Comparison of ENCODE assay signal across 8 mouse cellular contexts in the genomic region with DNA sequence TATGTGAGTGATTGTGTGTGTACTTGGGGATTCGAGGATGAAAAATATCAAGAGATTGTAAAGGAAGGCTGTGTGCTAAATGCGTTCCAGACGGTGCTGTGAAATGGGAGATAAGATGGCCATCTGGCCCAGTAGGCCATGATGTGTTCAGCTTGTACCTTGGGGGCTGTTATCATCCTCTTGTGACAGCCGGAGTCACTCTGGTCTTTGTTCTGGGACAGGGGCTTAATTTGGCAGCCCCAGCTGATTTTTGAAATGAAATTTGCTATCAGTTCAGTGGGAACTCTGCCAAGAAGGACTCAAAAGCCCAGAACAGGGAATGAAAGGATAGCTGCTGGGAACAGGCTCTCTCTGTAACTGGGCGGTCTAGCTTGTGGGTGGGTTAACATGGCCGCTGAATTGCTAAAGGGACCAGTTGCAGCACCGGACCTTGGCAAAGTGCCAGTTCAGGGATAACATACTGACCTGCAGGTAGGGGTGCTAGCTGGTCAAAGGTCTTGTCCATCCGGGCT.
A peak's percentile ranks its signal among the peaks of the same experiment; 100 is the strongest.
DNase-seq lines count a peak whose midpoint lies in the region; ATAC-seq and TF ChIP-seq lines count a peak whose summit lies in the region.

No protein-coding gene starts in this region.

- WGBS in lung, embryonic 14.5 days: 34% methylated on average over 8 of the region's 8 CpGs
- 49% methylated on average over 8 of the region's 8 CpGs for WGBS in lung, adult 2 months
- 39% methylated on average over 8 of the region's 8 CpGs for WGBS in forebrain, embryonic 15.5 days
- WGBS in hindbrain, postnatal 0 days: 30% methylated on average over 8 of the region's 8 CpGs
- WGBS in liver, adult 2 months: 37% methylated on average over 8 of the region's 8 CpGs
- 37% methylated on average over 8 of the region's 8 CpGs for WGBS in stomach, embryonic 16.5 days

- peaks cover 29% of the 10 kb centered on the region for H3K4me1 ChIP-seq in lung, embryonic 14.5 days (ENCODE audit: insufficient read depth)
- H3K4me1 ChIP-seq in lung, adult 2 months (ENCODE audit: control insufficient read depth, insufficient read depth, low read length): peaks cover 9% of the 10 kb centered on the region; the same call in 1 of the 2 replicates
- peaks cover 23% of the 10 kb centered on the region for H3K4me1 ChIP-seq in forebrain, embryonic 15.5 days
- H3K4me1 ChIP-seq in hindbrain, postnatal 0 days (ENCODE audit: insufficient read depth, low read length): peaks cover 13% of the 10 kb centered on the region; the same call in 1 of the 2 replicates
- peaks cover 17% of the 10 kb centered on the region for H3K4me1 ChIP-seq in liver, adult 2 months (ENCODE audit: control insufficient read depth, insufficient read depth, low read length)
- peaks cover 47% of the 10 kb centered on the region for H3K4me1 ChIP-seq in stomach, embryonic 16.5 days (ENCODE audit: control insufficient read depth, insufficient read depth, low read length)

- no peak overlapping the region for H3K4me3 ChIP-seq in lung, embryonic 14.5 days (ENCODE audit: low read depth, low read length)
- H3K4me3 ChIP-seq in lung, adult 2 months (replicated peaks; ENCODE audit: extremely low read depth, low read depth, low read length): no peak overlapping the region
- no peak overlapping the region for H3K4me3 ChIP-seq in forebrain, embryonic 15.5 days
- H3K4me3 ChIP-seq in hindbrain, postnatal 0 days (ENCODE audit: low read length): no peak overlapping the region
- H3K4me3 ChIP-seq in liver, adult 2 months (ENCODE audit: insufficient read depth, low read depth, low read length): no peak overlapping the region
- no peak overlapping the region for H3K4me3 ChIP-seq in stomach, embryonic 16.5 days (replicated peaks; ENCODE audit: low read length)

- peak; percentile 96 for DNase-seq in lung, embryonic 14.5 days
- DNase-seq in lung, adult 2 months: no peak
- DNase-seq in hindbrain, postnatal 0 days (ENCODE audit: low spot score): peak; percentile 84
- peak; percentile 62 for DNase-seq in liver, adult 2 months (ENCODE audit: extremely low read depth, low read depth, low spot score)
- no peak for DNase-seq in spleen, postnatal 4 days (ENCODE audit: low spot score in 2 of 2)

- H3K27ac ChIP-seq in lung, embryonic 14.5 days (ENCODE audit: low read depth): peak overlapping the region; percentile 89
- H3K27ac ChIP-seq in forebrain, embryonic 15.5 days (replicated peaks): peak overlapping the region; percentile 84
- H3K27ac ChIP-seq in hindbrain, postnatal 0 days: peak overlapping the region; percentile 82
- peak overlapping the region; percentile 34 for H3K27ac ChIP-seq in liver, adult 2 months (replicated peaks; ENCODE audit: insufficient read depth, low read depth, low read length)
- H3K27ac ChIP-seq in stomach, embryonic 16.5 days (ENCODE audit: low read length): peak overlapping the region; percentile 71

- no peak for TF ChIP-seq CTCF in lung, embryonic 14.5 days (IDR thresholded peaks at IDR 0.05; ENCODE audit: low read depth)
- no peak for TF ChIP-seq CTCF in lung, adult 2 months (IDR thresholded peaks at IDR 0.05; ENCODE audit: insufficient read depth, low read length)
- TF ChIP-seq CTCF in hindbrain, postnatal 0 days (IDR thresholded peaks at IDR 0.05; ENCODE audit: low read depth): no peak
- TF ChIP-seq CTCF in liver, adult 2 months (IDR thresholded peaks at IDR 0.05; ENCODE audit: low read depth, low read length): no peak

- no peaks in the 10 kb centered on the region for H3K27me3 ChIP-seq in lung, embryonic 14.5 days (ENCODE audit: insufficient read depth, low read length)
- H3K27me3 ChIP-seq in forebrain, embryonic 15.5 days: no peaks in the 10 kb centered on the region
- no peaks in the 10 kb centered on the region for H3K27me3 ChIP-seq in hindbrain, postnatal 0 days (ENCODE audit: insufficient read depth, low read length)
- no peaks in the 10 kb centered on the region for H3K27me3 ChIP-seq in liver, adult 2 months (ENCODE audit: control insufficient read depth, insufficient read depth, low read length)
- H3K27me3 ChIP-seq in stomach, embryonic 16.5 days (ENCODE audit: control insufficient read depth, insufficient read depth, low read length): no peaks in the 10 kb centered on the region

- TF ChIP-seq POLR2A in lung, adult 2 months (IDR thresholded peaks at IDR 0.05; ENCODE audit: borderline replicate concordance, extremely low read depth, low read depth, low read length): no peak
- TF ChIP-seq POLR2A in liver, adult 2 months (IDR thresholded peaks at IDR 0.05; ENCODE audit: extremely low read depth, insufficient read depth, low read length): no peak

- no peaks in the 10 kb centered on the region; the same call in 1 of the 2 replicates for H3K79me2 ChIP-seq in liver, adult 2 months (ENCODE audit: control insufficient read depth, insufficient read depth, low read length)

- no peak overlapping the region for H3K9ac ChIP-seq in lung, embryonic 14.5 days
- H3K9ac ChIP-seq in forebrain, embryonic 15.5 days (replicated peaks): no peak overlapping the region
- H3K9ac ChIP-seq in hindbrain, postnatal 0 days (replicated peaks; ENCODE audit: low read length): no peak overlapping the region
- no peak overlapping the region for H3K9ac ChIP-seq in liver, adult 2 months (ENCODE audit: low read depth, low read length)
- H3K9ac ChIP-seq in stomach, embryonic 16.5 days (ENCODE audit: low read length): no peak overlapping the region

- no peaks in the 10 kb centered on the region for H3K9me3 ChIP-seq in lung, embryonic 14.5 days (ENCODE audit: low read depth, low read length)
- H3K9me3 ChIP-seq in forebrain, embryonic 15.5 days: no peaks in the 10 kb centered on the region
- no peaks in the 10 kb centered on the region for H3K9me3 ChIP-seq in hindbrain, postnatal 0 days (ENCODE audit: low read length)
- no peaks in the 10 kb centered on the region; the same call in 1 of the 2 replicates for H3K9me3 ChIP-seq in stomach, embryonic 16.5 days (replicated peaks; ENCODE audit: control insufficient read depth, low read length)

- ATAC-seq in lung, embryonic 14.5 days (ENCODE audit: insufficient read depth): peak; percentile 87
- ATAC-seq in forebrain, embryonic 15.5 days (replicated peaks): 0 out of 2 replicates have a peak, but pooled peaks have one; percentile 54
- ATAC-seq in hindbrain, postnatal 0 days: peak; percentile 60
- ATAC-seq in stomach, embryonic 16.5 days (ENCODE audit: insufficient read depth, low FRiP score): no peak
- no peak for ATAC-seq in granulocyte monocyte progenitor cell, adult 5-6 weeks (replicated peaks; ENCODE audit: poor library complexity, severe bottlenecking)

- no peaks in the 10 kb centered on the region for H3K36me3 ChIP-seq in lung, embryonic 14.5 days (ENCODE audit: insufficient read depth)
- no peaks in the 10 kb centered on the region for H3K36me3 ChIP-seq in forebrain, embryonic 15.5 days
- H3K36me3 ChIP-seq in hindbrain, postnatal 0 days (ENCODE audit: insufficient read depth, low read length): no peaks in the 10 kb centered on the region
- H3K36me3 ChIP-seq in liver, adult 2 months (ENCODE audit: control insufficient read depth, insufficient read depth, low read length): no peaks in the 10 kb centered on the region; the same call in 1 of the 2 replicates
- H3K36me3 ChIP-seq in stomach, embryonic 16.5 days (ENCODE audit: control insufficient read depth, insufficient read depth, low read length): no peaks in the 10 kb centered on the region

- peak overlapping the region; percentile 33; the same call in 1 of the 2 replicates for H3K4me2 ChIP-seq in lung, embryonic 14.5 days
- no peak overlapping the region for H3K4me2 ChIP-seq in forebrain, embryonic 15.5 days (replicated peaks)
- no peak overlapping the region for H3K4me2 ChIP-seq in hindbrain, postnatal 0 days (ENCODE audit: low read depth, low read length)
- H3K4me2 ChIP-seq in stomach, embryonic 16.5 days (ENCODE audit: low read depth, low read length): no peak overlapping the region

Comparison
In these comparisons a context has a peak if more than half of its experiments do, and no peak if none do; other contexts are left out.
1. DNase-seq: peak in lung, embryonic 14.5 days (single experiment), hindbrain, postnatal 0 days (single experiment) and liver, adult 2 months (single experiment); none in lung, adult 2 months (single experiment) and spleen, postnatal 4 days (0 of 2).
2. ATAC-seq: peak in lung, embryonic 14.5 days (single experiment), forebrain, embryonic 15.5 days (single experiment) and hindbrain, postnatal 0 days (single experiment); none in stomach, embryonic 16.5 days (single experiment) and granulocyte monocyte progenitor cell, adult 5-6 weeks (single experiment).
3. H3K27ac ChIP-seq: peak in every context shown above with its lines; median percentile 89 in lung, embryonic 14.5 days; 84 in forebrain, embryonic 15.5 days; 82 in hindbrain, postnatal 0 days; 71 in stomach, embryonic 16.5 days; 34 in liver, adult 2 months.